Mouse (Mus musculus) thymus, postnatal 0 days (tissue): ENCODE measurements around the gene Ddx54. TPM values are rescaled to one million over a fixed set of nuclear protein-coding genes. Genes with fewer than 3 reads are reported as not detected.

Source experiments
- DNase-seq: peaks from one replicate; pipeline ENCODE4 v3.0.0-alpha.2; 2015; ENCODE audit warnings: low spot score
- polyA plus RNA-seq: library from polyadenylated mRNA; unstranded; fragments of >200 nt; fragmentation: Nextera tagmentation; extraction: Ambion mirVana; gene quantifications from 2 replicates; pipeline ENCODE4 v1.2.1, GENCODE M21; 2015

The Ddx54 gene
- polyA plus RNA-seq, 1 experiment from 2014 or later, result 106 TPM

DNA sequence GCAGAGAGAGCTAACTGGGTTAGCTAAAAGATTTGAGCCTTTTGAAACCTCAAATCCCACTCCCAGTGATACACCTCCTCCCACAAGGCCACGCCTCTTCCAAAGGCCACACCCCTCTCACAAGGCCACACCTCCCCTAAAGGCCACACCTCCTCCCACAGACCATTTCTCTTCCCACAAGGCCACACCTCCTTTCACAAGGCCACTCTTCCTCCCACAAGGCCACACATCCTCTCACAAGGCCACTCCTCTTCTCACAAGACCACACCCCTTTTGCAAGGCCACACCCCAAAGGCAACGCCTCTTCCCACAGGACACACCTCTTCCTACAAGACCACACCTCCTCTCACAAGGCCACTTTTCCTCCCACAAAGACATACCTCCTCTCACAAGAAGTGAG, 65.0 kb downstream of the Ddx54 start:
- DNase-seq, result peak; percentile 56

Other genes with a start within 250 kb of the Ddx54 start
- gene Lhx5, start 181.0 kb upstream of the Ddx54 start, polyA plus RNA-seq, result 0.05 TPM in 1 of 2 replicates, not detected in the other
- 1.2 and 1.3 TPM in 2 replicates for gene Sdsl, start 139.9 kb upstream of the Ddx54 start, polyA plus RNA-seq
- 0.14 and 0.24 TPM in 2 replicates for gene Sds, start 136.2 kb upstream of the Ddx54 start, polyA plus RNA-seq
- 31.0 and 33.9 TPM in 2 replicates for gene Plbd2, start 109.1 kb upstream of the Ddx54 start, polyA plus RNA-seq
- gene Slc8b1, start 101.6 kb upstream of the Ddx54 start, polyA plus RNA-seq, result 4.6 and 5.0 TPM in 2 replicates
- gene Tpcn1, start 24.1 kb upstream of the Ddx54 start, polyA plus RNA-seq, result 33.3 and 48.6 TPM in 2 replicates
- 1.5 and 1.7 TPM in 2 replicates for gene Iqcd, start 23.7 kb upstream of the Ddx54 start, polyA plus RNA-seq
- gene Rita1, start 150 bp upstream of the Ddx54 start, polyA plus RNA-seq, result 10.7 TPM in 2 replicates
- 0.23 and 0.30 TPM in 2 replicates for gene Cfap73, start 21.5 kb downstream of the Ddx54 start, polyA plus RNA-seq
- gene Rasal1, start 36.1 kb downstream of the Ddx54 start, polyA plus RNA-seq, result 11.4 and 11.8 TPM in 2 replicates
- gene Dtx1, start 99.2 kb downstream of the Ddx54 start, polyA plus RNA-seq, result 43.4 and 43.7 TPM in 2 replicates
- 0.62 and 0.86 TPM in 2 replicates for gene Oas2, start 137.1 kb downstream of the Ddx54 start, polyA plus RNA-seq
- 1.7 and 1.9 TPM in 2 replicates for gene Oas3, start 164.9 kb downstream of the Ddx54 start, polyA plus RNA-seq
- gene Oas1e, start 182.8 kb downstream of the Ddx54 start, polyA plus RNA-seq, result 0.39 and 0.64 TPM in 2 replicates
- 1.9 and 2.1 TPM in 2 replicates for gene Oas1c, start 199.8 kb downstream of the Ddx54 start, polyA plus RNA-seq
- gene Oas1f, start 234.6 kb downstream of the Ddx54 start, polyA plus RNA-seq, result 0.42 and 0.44 TPM in 2 replicates
- 0.19 and 0.52 TPM in 2 replicates for gene Oas1h, start 248.7 kb downstream of the Ddx54 start, polyA plus RNA-seq